Mouse (Mus musculus) layer of hippocampus, adult 2 months (tissue): ENCODE data around the gene Akna. TPM values are rescaled to one million over a fixed set of nuclear protein-coding genes. Genes with fewer than 3 reads are reported as not detected.

ENCODE experiments used
- DNase-seq, 2 experiments: peaks; one replicate each; pipeline ENCODE4 v3.0.0; 2022; ENCODE audit warnings: low spot score in 2 of 2
- H3K27ac ChIP-seq: fragments of 200-600 bp; 2 replicates; pipeline ENCODE4 v1.8.1; 2022
- H3K4me3 ChIP-seq: fragments of 200-600 bp; 2 replicates; pipeline ENCODE4 v1.8.1; 2022; ENCODE audit warnings: mild to moderate bottlenecking
- CTCF ChIP-seq: fragments of 200-600 bp; conservative IDR thresholded peaks from 2 replicates; pipeline ENCODE4 v1.8.1; 2022; ENCODE audit warnings: antibody characterized with exemption, mild to moderate bottlenecking, moderate library complexity
- long read RNA-seq, 2 experiments: library from polyadenylated mRNA; stranded (forward); transcript quantifications; one replicate each; pipeline ENCODE4 v2.0.0; 2021; ENCODE audit warnings: borderline mapping rate in 2 of 2
- total RNA-seq, 2 experiments: library from RNA; stranded (reverse); gene quantifications; 2 replicates each; pipeline ENCODE4 v1.2.3; 2021

Gene Akna
- total RNA-seq = 1 to 10 TPM; 3.5 to 3.8 TPM
- long read RNA-seq, experiment 1, full-length matches to known transcripts = 2 of 2 reads
- long read RNA-seq, experiment 1, partial matches to known transcripts = 0 of 2 reads
- long read RNA-seq, experiment 1, other reads (novel, unspliced or antisense) = 0 of 2 reads
- long read RNA-seq, experiment 2, full-length matches to known transcripts = 3 of 5 reads
- long read RNA-seq, experiment 2, partial matches to known transcripts = 0 of 5 reads
- long read RNA-seq, experiment 2, other reads (novel, unspliced or antisense) = 2 of 5 reads

GRCm38 (mm10) chr4:63403040-63403959, at the start of gene Akna:
Gene Akna, minus strand, starts transcription at chr4:63403354.
- TF ChIP-seq CTCF = no peak
- Histone ChIP-seq H3K27ac (peak within 1 kb of the TSS; percentile 87), H3K4me3 (peak within 1 kb of the TSS; percentile 47)
- peak; percentile 53 to 58 for DNase-seq

DNA sequence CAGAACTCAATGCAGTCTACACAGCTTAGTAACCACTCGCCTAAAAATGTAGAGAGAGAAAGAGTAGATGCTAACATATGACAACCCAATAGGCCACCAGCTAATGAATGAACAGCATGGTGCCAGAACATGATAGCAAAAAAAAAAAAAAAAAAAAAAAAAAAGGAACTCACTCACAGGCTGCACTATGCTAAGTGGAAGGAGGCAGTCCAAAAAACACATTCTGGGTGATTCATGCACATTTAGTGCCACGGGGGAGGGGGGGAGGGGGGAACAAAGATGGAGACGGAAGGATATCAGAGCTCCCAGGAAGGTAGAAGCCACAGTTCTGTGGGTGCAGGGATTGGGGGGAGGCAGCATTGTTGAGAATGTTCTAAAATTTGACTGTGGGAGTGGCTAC, 49.4 kb upstream of the Akna start:
- Histone ChIP-seq H3K4me3 (no peak overlapping the region), H3K27ac (no peak overlapping the region)
- no peak for TF ChIP-seq CTCF
- DNase-seq = no peak

GRCm38 (mm10) chr4:63450551-63450950, 47.4 kb upstream of the Akna start:
- no peak for DNase-seq
- TF ChIP-seq CTCF = no peak
- Histone ChIP-seq H3K4me3 (no peak overlapping the region), H3K27ac (no peak overlapping the region)

GRCm38 (mm10) chr4:63444362-63445066, 41.4 kb upstream of the Akna start:
- no peak for TF ChIP-seq CTCF
- Histone ChIP-seq H3K27ac (no peak overlapping the region), H3K4me3 (no peak overlapping the region)
- DNase-seq = no peak

- Histone ChIP-seq H3K4me3 (no peak overlapping the region), H3K27ac (no peak overlapping the region)
- no peak for DNase-seq
- no peak for TF ChIP-seq CTCF
Measured at GRCm38 (mm10) chr4:63443101-63443500, 39.9 kb upstream of the Akna start.

GRCm38 (mm10) chr4:63441616-63442015, 38.5 kb upstream of the Akna start:
- no peak for TF ChIP-seq CTCF
- Histone ChIP-seq H3K27ac (no peak overlapping the region), H3K4me3 (no peak overlapping the region)
- no peak for DNase-seq

DNA sequence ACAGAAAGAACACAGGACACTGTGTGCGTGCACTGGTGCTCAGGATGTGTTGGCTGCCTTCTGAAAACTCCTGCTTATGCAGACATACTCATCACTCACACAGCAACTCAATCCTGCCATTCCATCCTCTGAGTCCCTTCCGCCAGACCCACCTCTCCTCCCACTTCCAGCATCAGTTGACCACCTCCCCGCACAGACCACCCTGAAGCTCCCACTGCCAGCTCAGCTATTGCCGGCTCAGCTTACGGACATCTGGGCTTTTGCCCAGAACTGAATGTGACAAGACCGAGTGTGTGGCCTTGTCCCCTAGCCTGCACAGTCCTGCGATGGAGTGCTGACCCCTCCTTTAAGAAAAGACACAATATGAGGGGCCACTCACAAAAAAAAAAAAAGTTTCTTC, 37.1 kb upstream of the Akna start:
- no peak for DNase-seq
- Histone ChIP-seq H3K27ac (no peak overlapping the region), H3K4me3 (no peak overlapping the region)
- no peak for TF ChIP-seq CTCF

GRCm38 (mm10) chr4:63437968-63438367, 34.8 kb upstream of the Akna start:
- DNase-seq = no peak
- no peak for TF ChIP-seq CTCF
- Histone ChIP-seq H3K4me3 (no peak overlapping the region), H3K27ac (no peak overlapping the region)

GRCm38 (mm10) chr4:63437119-63437815, 34.1 kb upstream of the Akna start:
- no peak overlapping the region for H3K27ac ChIP-seq
- no peak for TF ChIP-seq CTCF
- DNase-seq = no peak
- no peak overlapping the region for H3K4me3 ChIP-seq

- TF ChIP-seq CTCF = no peak
- no peak overlapping the region for H3K4me3 ChIP-seq
- no peak overlapping the region for H3K27ac ChIP-seq
- DNase-seq = no peak
Measured at GRCm38 (mm10) chr4:63435402-63435801, 32.2 kb upstream of the Akna start.

- H3K4me3 ChIP-seq = no peak overlapping the region
- DNase-seq = no peak
Measured at GRCm38 (mm10) chr4:63431098-63431497, 27.9 kb upstream of the Akna start.

DNA sequence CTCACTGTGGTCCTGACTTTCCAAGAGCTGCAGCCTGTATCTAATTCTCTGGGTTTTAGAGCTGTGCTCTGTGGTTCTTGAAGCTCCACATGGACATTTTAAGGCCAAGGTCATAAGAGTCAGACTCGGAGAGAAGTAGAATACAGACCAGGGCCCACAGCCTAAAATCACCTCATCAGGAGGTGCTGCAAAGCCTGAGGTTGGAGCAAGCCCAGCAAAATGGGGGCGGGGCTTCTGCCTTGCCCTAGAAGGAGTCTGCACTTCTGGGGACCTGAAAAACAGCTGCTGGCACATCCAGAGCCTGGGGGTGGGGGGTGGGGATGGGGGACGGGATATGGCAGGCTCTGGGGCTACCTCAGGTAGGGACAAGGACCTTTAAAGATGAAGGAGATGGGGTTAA, 27.2 kb upstream of the Akna start:
- DNase-seq = no peak
- no peak overlapping the region for H3K27ac ChIP-seq
- H3K4me3 ChIP-seq = no peak overlapping the region
- TF ChIP-seq CTCF = no peak

More at GRCm38 (mm10) chr4:63431098-63431497, 27.9 kb upstream of the Akna start:
- TF ChIP-seq CTCF = no peak
- no peak overlapping the region for H3K27ac ChIP-seq
